Mouse (Mus musculus): ENCODE data around the gene Ninj2. TPM values are rescaled to one million over a fixed set of nuclear protein-coding genes. Genes with fewer than 3 reads are reported as not detected.

Gene Ninj2
- polyA plus RNA-seq, 1 experiment from 2014 or later: not detected

GRCm38 (mm10) chr6:120196837-120197236 lies 103.7 kb downstream of the Ninj2 start:
- H3K36me3 ChIP-seq: no peaks in the 10 kb centered on the region
- peaks cover 5% of the 10 kb centered on the region; the same call in 1 of the 2 replicates for H3K4me1 ChIP-seq (replicated peaks)
- H3K9ac ChIP-seq: no peak overlapping the region
- no peaks in the 10 kb centered on the region for H3K9me3 ChIP-seq
- no peak for ATAC-seq (ENCODE audit: low FRiP score, low read depth)
- 31% methylated on average over 2 of the region's 2 CpGs for WGBS
- no peaks in the 10 kb centered on the region for H3K27me3 ChIP-seq
- H3K4me2 ChIP-seq: no peak overlapping the region
- no peak overlapping the region for H3K4me3 ChIP-seq
- H3K27ac ChIP-seq (replicated peaks): no peak overlapping the region

GRCm38 (mm10) chr6:120197964-120198363 lies 104.8 kb downstream of the Ninj2 start:
- H3K4me3 ChIP-seq: no peak overlapping the region
- ATAC-seq (ENCODE audit: low FRiP score, low read depth): no peak
- H3K36me3 ChIP-seq: no peaks in the 10 kb centered on the region
- no peak overlapping the region for H3K27ac ChIP-seq (replicated peaks)
- no peaks in the 10 kb centered on the region for H3K9me3 ChIP-seq
- WGBS: 34% methylated on average over 9 of the region's 9 CpGs
- no peaks in the 10 kb centered on the region for H3K27me3 ChIP-seq
- H3K4me2 ChIP-seq: no peak overlapping the region
- peaks cover 8% of the 10 kb centered on the region; the same call in 1 of the 2 replicates for H3K4me1 ChIP-seq (replicated peaks)
- H3K9ac ChIP-seq: no peak overlapping the region

GRCm38 (mm10) chr6:120199638-120200394 lies 106.7 kb downstream of the Ninj2 start:
- Histone ChIP-seq H3K4me2 (no peak overlapping the region), H3K36me3 (no peaks in the 10 kb centered on the region), H3K9me3 (no peaks in the 10 kb centered on the region), H3K27ac (replicated peaks) (no peak overlapping the region), H3K27me3 (no peaks in the 10 kb centered on the region), H3K4me1 (replicated peaks) (peaks cover 8% of the 10 kb centered on the region; the same call in 1 of the 2 replicates), H3K9ac (no peak overlapping the region), H3K4me3 (no peak overlapping the region)
- 26% methylated on average over 10 of the region's 10 CpGs for WGBS
- peak; percentile 35; the same call in 1 of the 2 replicates for ATAC-seq (ENCODE audit: low FRiP score, low read depth)

- Histone ChIP-seq H3K9me3 (no peaks in the 10 kb centered on the region), H3K4me2 (no peak overlapping the region), H3K36me3 (no peaks in the 10 kb centered on the region), H3K9ac (no peak overlapping the region), H3K27ac (replicated peaks) (no peak overlapping the region), H3K27me3 (no peaks in the 10 kb centered on the region), H3K4me3 (no peak overlapping the region), H3K4me1 (replicated peaks) (peaks cover 8% of the 10 kb centered on the region; the same call in 1 of the 2 replicates)
- WGBS: 61% methylated on average over 6 of the region's 6 CpGs
- no peak for ATAC-seq (ENCODE audit: low FRiP score, low read depth)
Measured at GRCm38 (mm10) chr6:120201956-120202355, 108.8 kb downstream of the Ninj2 start.

GRCm38 (mm10) chr6:120202406-120202805 lies 109.3 kb downstream of the Ninj2 start:
- 35% methylated on average over 8 of the region's 8 CpGs for WGBS
- Histone ChIP-seq H3K27ac (replicated peaks) (no peak overlapping the region), H3K9ac (no peak overlapping the region), H3K27me3 (no peaks in the 10 kb centered on the region), H3K4me3 (no peak overlapping the region), H3K4me2 (no peak overlapping the region), H3K4me1 (replicated peaks) (peaks cover 8% of the 10 kb centered on the region; the same call in 1 of the 2 replicates), H3K36me3 (no peaks in the 10 kb centered on the region), H3K9me3 (no peaks in the 10 kb centered on the region)
- ATAC-seq (ENCODE audit: low FRiP score, low read depth): peak; percentile 40; the same call in 1 of the 2 replicates

GRCm38 (mm10) chr6:120206586-120206985 lies 113.4 kb downstream of the Ninj2 start:
- Histone ChIP-seq H3K9me3 (no peaks in the 10 kb centered on the region), H3K4me1 (replicated peaks) (peaks cover 8% of the 10 kb centered on the region; the same call in 1 of the 2 replicates), H3K4me3 (no peak overlapping the region), H3K27ac (replicated peaks) (no peak overlapping the region), H3K9ac (no peak overlapping the region), H3K27me3 (no peaks in the 10 kb centered on the region), H3K36me3 (no peaks in the 10 kb centered on the region), H3K4me2 (no peak overlapping the region)
- ATAC-seq (ENCODE audit: low FRiP score, low read depth): no peak
- WGBS: 90% methylated on average over 5 of the region's 5 CpGs

- 81% methylated on average over 6 of the region's 6 CpGs for WGBS
- H3K4me2 ChIP-seq: no peak overlapping the region
- no peak overlapping the region for H3K4me3 ChIP-seq
- H3K9me3 ChIP-seq: no peaks in the 10 kb centered on the region
- no peak overlapping the region for H3K27ac ChIP-seq (replicated peaks)
- ATAC-seq (ENCODE audit: low FRiP score, low read depth): no peak
- no peaks in the 10 kb centered on the region for H3K27me3 ChIP-seq
- no peaks in the 10 kb centered on the region for H3K4me1 ChIP-seq (replicated peaks)
- no peak overlapping the region for H3K9ac ChIP-seq
- no peaks in the 10 kb centered on the region for H3K36me3 ChIP-seq
Measured at GRCm38 (mm10) chr6:120211536-120211935, 118.4 kb downstream of the Ninj2 start.

GRCm38 (mm10) chr6:120216702-120217101 lies 123.6 kb downstream of the Ninj2 start:
- Histone ChIP-seq H3K36me3 (no peaks in the 10 kb centered on the region), H3K4me1 (replicated peaks) (no peaks in the 10 kb centered on the region), H3K9ac (no peak overlapping the region), H3K4me2 (no peak overlapping the region), H3K27me3 (no peaks in the 10 kb centered on the region), H3K9me3 (no peaks in the 10 kb centered on the region), H3K4me3 (no peak overlapping the region), H3K27ac (replicated peaks) (no peak overlapping the region)
- ATAC-seq (ENCODE audit: low FRiP score, low read depth): no peak
- WGBS: 86% methylated on average over 1 of the region's 1 CpGs

- Histone ChIP-seq H3K9ac (no peak overlapping the region), H3K4me2 (no peak overlapping the region), H3K36me3 (no peaks in the 10 kb centered on the region), H3K9me3 (no peaks in the 10 kb centered on the region), H3K4me3 (no peak overlapping the region), H3K27me3 (no peaks in the 10 kb centered on the region), H3K27ac (replicated peaks) (no peak overlapping the region), H3K4me1 (replicated peaks) (no peaks in the 10 kb centered on the region)
- ATAC-seq (ENCODE audit: low FRiP score, low read depth): no peak
- WGBS: 83% methylated on average over 2 of the region's 2 CpGs
Measured at GRCm38 (mm10) chr6:120219281-120219680, 126.1 kb downstream of the Ninj2 start.

- Histone ChIP-seq H3K4me1 (replicated peaks) (no peaks in the 10 kb centered on the region), H3K27ac (replicated peaks) (no peak overlapping the region), H3K9ac (no peak overlapping the region), H3K9me3 (no peaks in the 10 kb centered on the region), H3K4me2 (no peak overlapping the region), H3K4me3 (no peak overlapping the region), H3K36me3 (no peaks in the 10 kb centered on the region), H3K27me3 (no peaks in the 10 kb centered on the region)
- ATAC-seq (ENCODE audit: low FRiP score, low read depth): no peak
- 35% methylated on average over 6 of the region's 6 CpGs for WGBS
Measured at GRCm38 (mm10) chr6:120222669-120223068, 129.5 kb downstream of the Ninj2 start.

GRCm38 (mm10) chr6:120225355-120225754 lies 132.2 kb downstream of the Ninj2 start:
- no peak overlapping the region for H3K4me3 ChIP-seq
- H3K4me2 ChIP-seq: no peak overlapping the region
- WGBS: 74% methylated on average over 6 of the region's 6 CpGs
- no peak overlapping the region for H3K27ac ChIP-seq (replicated peaks)
- no peak overlapping the region for H3K9ac ChIP-seq
- ATAC-seq (ENCODE audit: low FRiP score, low read depth): no peak
- no peaks in the 10 kb centered on the region for H3K9me3 ChIP-seq
- no peaks in the 10 kb centered on the region for H3K36me3 ChIP-seq
- H3K4me1 ChIP-seq (replicated peaks): no peaks in the 10 kb centered on the region
- H3K27me3 ChIP-seq: no peaks in the 10 kb centered on the region

- Histone ChIP-seq H3K36me3 (no peaks in the 10 kb centered on the region), H3K4me3 (no peak overlapping the region), H3K4me1 (replicated peaks) (no peaks in the 10 kb centered on the region), H3K9ac (no peak overlapping the region), H3K27me3 (no peaks in the 10 kb centered on the region), H3K27ac (replicated peaks) (no peak overlapping the region), H3K9me3 (no peaks in the 10 kb centered on the region), H3K4me2 (no peak overlapping the region)
- 91% methylated on average over 7 of the region's 7 CpGs for WGBS
- ATAC-seq (ENCODE audit: low FRiP score, low read depth): no peak
Measured at GRCm38 (mm10) chr6:120227068-120227467, 133.9 kb downstream of the Ninj2 start.

Data from hindbrain, embryonic 15.5 days (tissue).